Mouse (Mus musculus) ovary, postnatal 10 days (tissue): ENCODE measurements around the gene Cnst.

Source experiments
- DNase-seq: peaks from one replicate; pipeline ENCODE4 v3.0.0; 2022; ENCODE audit warnings: low spot score

Cnst gene

DNA sequence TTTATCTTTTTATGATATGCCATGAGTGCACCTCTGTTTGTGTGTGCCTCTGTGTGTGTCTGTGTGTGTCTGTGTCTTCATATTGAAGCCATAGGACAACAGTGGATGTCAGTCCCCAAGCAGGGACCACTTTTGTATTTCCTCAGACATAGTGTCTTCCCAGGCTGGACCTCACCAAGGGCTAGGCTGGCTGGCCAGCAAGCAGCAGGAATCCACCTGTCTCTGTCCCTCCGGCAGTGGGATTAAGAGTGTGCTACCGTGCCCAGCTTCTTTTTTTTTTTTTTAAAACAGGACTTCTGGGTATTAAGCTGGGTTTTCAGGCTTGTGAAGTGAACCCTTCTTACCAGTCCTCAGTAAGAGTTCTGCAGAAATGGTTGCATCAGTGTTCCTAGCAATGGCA lies 46.0 kb downstream of the Cnst start:
- no peak for DNase-seq

DNA sequence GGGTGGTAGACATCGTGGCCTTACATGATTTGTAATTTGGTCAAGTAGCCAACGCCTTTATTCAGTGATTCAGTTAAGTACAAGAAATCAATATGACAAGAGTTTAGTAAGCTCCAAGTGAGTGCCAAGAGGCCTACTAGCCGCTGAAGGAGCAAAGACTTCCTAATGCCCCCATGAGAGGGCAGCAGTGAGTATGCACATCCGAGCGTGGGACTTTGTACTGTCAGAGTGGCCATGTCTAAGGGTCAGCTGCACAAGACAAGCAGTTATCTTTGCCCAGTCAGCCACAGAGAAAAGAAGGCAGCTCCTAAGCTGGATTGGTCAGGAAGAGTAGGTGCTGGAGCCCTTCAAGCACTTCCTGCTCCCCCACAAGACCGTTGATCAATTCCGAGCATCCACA lies 46.8 kb downstream of the Cnst start:
- no peak for DNase-seq

DNA sequence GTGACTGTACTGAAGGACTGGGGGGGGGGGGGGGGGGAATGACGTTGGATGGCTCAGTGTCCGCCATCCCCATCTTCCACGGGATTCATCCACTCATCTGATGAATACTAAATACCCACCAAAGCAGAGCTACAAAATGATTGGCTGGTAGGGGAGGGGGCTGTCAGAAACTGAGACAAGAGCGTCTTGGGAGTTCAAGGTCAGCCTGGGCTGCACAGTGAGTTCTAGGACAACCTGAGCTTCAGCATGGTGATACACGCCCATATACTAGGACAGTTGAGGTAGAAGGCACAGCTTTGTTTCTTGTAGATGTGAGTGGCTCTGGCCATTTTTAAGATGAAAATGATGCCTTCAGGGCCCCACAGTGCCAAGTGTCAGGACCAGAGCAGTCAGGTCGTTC lies 52.2 kb downstream of the Cnst start:
- DNase-seq, result no peak

DNA sequence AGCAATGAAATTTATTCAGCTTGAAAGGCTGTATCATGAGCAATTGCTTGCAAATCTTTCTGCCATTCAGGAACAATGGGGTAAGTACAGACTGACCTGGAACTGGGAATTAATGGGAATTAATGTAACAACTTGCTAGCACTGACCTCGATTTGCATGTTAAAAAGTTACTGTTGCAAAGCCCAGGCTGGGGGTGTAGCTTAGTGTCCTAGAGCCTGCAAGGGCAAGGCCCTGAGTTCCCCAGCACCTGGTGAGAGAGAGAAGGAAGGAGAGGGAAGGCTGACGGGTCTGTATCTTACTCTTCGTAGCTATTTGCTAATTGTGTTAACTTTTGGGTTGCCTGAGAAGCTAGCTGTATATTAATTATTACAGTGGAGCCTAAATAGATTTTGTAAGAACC lies 58.4 kb downstream of the Cnst start:
- DNase-seq, result no peak

DNA sequence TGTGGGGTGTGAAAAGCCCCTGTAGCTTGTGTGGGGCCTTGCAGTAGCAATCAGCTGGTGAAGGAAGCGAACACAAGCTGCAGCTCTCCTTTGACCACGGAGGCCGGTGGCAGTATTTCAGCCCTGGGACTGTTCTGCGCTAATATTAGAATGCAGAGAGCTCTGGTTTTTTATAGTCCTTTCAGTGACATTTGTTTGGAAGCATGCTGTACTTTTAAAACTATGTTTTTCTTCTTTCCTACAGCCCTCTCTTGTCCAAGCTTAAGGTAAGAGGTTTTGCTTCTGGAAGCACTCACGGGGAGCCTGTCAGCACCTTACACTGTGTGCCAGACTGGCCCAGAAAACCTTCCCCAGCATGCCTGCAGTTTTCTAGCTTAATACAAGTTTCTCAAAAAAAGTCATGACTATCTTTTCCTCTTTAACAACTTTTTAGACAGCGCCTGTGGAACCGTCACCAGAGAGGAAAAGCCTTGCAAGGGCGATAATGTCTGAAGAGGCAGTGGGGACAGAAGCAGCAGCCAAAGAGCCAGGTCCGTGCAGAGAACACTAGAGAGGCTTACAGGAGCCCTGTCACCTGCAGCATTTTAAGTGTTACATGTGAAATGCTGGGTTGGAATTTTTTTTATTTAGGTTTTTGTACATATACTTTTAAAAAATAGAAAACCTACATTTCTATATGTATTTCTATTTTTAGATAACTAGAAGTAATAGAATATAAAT lies 60.0 kb downstream of the Cnst start:
- DNase-seq, result no peak

DNA sequence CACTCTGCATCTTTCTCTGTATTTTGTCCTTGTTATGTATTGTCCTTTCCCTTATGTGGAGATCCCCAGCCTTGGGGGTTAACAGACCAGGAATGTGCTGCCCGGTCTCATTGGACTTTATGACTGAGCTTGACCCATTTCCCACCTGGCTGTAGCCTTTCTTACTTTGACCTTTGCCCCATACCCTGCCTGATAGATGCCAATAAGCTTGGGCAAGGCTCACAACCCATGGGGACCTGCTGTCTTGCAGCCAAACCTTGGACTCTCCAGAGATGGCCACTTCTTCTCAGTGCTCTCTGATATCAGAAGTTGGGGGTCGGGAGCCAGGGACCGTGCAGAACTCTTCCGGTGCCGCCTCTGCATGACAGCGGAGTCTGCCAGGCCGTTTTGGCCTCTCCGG lies 62.4 kb downstream of the Cnst start:
- no peak for DNase-seq

DNA sequence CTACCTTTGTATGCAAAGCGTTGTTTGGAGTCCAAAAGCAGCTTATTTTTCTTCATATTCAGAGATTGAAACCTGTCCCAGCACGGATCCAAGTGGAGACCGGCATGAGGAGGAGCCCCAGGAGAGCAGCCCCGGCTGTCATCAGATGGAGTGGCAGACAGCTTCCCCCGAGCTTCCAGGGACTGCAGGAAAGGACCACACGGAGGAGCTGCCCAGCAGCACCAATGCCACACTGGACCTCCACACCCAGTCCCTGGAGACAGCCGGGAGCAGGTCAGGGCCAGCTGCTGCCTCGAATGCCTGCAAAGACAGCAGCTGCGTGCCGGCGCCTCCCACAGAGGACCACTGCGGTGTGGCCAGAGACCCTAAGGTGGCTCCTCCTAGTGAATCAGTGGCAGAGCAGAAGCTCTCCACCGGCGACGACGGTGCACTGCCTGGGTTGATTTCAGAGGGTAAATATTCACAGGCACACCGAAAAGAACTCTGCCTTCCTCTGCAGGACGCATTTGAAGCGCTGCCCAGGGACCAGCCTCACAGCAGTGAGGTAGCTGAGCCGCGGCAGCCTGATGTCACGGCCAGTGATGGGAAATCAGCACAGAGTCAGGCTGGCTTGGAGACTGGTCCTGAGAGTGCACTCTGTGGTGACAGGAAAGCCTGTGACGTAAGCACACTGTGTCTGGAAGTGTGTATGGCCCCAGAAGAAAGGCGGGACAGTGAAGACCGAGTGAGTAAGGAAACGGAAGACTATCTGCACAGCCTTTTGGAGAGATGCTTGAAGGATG lies 63.7 kb downstream of the Cnst start:
- no peak for DNase-seq

DNA sequence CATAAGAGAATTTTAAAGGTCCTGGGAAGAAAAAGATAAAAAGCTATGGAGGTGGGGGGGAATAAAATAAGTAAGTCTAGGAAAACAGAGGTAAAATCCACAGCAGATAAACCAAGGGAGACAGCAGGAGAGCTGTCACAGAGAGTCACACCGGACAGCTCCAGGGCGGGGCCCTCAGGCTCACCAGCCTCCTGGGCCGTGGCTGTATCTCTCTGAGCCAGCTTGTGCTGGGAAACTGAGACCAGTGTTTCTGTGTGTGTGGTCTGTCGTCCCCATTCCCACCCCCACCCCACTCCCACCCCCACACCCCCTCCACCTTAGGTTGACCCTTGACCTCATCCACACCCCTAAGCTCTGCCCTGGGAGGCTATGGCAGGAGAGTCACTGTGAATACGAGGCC lies 65.0 kb downstream of the Cnst start:
- no peak for DNase-seq

DNA sequence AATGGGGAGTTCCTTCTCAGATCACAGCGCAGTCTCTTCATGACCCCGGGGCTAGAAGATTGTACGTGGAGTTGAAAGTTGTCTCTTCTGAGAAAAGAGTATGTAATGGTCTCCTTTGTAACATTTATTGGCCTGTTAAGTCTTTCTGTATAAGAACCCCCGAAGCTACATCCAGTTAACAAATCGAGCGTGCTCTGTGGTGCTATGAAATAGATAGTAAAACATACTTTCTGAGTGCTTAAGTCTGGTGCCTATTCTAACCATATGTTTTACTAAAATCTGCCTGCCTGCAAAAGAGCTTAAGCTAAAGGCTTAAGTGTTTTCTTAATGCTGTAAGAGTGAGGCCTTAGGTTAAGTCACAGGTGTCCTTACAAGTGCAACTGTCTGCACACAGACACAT lies 66.2 kb downstream of the Cnst start:
- DNase-seq, result no peak

DNA sequence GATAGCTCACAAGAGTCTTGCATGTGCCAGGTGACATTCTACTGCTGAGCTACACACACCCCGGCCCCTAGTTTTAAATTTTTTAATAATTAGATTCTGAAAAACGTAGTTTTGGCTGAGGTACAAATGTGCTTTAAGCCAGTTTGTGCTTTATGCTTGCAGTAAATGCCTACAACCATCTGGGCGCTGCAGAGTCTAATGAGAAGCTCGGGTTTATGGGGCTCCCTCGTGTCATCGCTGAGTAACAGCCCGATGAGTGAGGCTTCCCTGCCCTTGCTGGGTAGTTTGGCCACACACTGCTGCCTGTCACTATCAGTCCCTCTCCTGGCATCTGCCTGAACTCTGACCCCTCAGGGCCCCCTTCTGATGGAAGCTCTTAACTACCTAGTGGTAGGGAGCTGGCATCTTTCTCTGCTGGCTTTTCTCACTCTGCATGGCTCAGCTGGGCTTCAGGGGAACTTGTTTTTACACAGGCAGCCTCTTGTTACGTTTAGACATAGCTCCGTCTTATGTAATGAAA lies 66.9 kb downstream of the Cnst start:
- DNase-seq, result no peak

DNA sequence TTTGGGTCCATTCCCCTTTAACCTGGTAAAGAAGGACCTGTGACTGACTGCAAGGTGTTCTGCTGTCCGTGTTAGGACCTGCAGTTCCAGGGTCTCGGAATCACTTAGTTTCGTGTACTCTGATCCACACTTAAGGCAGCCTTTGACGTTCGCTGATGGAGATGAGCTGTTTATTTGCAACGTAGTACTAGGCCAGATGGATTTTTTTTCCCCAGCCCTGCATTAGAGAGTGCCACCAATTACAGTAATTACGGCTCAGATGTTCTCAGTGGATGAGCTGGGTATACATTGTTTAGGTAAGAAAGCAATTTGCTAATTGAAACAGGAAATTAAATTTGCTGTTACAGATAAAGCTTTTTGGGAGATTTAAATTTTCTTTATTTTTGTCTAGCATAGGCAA lies 71.3 kb downstream of the Cnst start:
- DNase-seq, result no peak

DNA sequence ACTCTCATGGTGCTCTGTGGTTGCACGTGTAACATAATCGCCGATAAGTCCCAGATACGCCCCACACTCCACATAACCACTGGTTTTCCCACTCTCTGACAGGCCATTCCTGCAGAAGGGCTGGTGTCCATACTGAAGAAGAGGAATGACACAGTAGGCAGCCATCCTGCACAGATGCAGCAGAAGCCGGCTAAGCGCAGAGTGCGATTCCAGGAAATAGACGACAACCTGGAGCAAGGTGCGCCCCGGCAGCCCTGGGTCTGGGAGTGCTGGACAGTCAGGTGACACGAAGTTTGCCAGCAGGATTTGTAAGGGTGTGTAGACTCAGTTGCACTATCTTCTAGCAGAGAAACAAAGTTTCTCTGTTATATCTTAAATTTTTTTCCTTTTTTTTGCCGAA lies 76.5 kb downstream of the Cnst start:
- no peak for DNase-seq

DNA sequence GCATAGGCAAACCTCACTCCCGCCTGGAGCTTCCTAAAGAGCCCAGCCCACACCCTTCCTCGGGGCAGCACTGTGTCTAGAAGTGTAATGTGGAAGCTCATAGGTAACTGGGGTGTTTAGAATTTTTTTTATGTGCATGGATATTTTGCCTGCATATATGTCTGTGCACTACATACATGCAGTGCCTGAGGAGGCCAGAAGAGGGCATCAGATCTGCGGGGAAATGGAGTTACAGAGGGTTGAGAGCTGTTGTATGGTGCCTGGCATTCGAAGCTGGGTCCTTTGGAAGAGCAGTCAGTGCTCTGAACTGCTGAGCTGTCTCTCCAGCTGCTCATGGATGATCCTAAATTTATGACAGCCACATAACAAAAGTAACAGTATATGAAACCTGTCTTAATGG lies 77.5 kb downstream of the Cnst start:
- DNase-seq, result no peak

DNA sequence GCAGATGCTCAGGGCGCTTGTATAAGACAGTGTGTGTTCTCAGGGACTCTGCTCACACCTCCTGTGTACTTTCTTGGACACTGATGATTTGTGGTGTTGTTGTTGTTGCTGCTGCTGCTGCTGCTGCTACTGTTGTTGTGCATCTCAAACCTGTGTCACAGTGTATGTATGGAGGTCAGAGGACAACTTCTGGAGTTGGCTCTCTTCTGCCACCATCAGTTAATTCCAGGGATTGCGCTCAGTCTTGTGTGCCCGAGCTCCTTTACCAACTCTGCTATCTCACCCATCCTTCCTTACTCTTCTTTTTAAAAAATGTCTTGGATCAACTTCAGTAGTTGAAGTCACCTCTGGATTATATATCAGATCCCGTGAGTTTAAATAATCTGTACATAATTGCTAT lies 78.2 kb downstream of the Cnst start:
- no peak for DNase-seq

DNA sequence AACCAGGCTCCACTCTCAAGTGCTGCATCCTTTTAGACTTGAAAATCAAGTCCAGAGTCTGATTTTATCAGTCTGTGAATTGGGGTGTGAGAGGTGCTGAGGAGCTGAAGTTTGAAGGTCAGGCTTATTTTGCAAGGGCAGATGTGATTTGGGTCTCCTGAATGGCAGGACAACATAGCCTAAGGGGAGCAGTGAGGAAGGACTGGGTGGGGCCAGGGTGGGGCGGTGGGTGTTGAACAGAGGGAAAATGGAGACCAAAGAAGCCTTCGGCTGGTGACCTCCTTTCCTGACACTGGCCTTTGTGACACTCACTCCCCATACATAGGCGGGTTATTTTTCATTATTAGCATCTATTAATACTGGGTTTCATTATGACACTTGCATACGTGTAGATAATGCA lies 81.7 kb downstream of the Cnst start:
- DNase-seq, result no peak

DNA sequence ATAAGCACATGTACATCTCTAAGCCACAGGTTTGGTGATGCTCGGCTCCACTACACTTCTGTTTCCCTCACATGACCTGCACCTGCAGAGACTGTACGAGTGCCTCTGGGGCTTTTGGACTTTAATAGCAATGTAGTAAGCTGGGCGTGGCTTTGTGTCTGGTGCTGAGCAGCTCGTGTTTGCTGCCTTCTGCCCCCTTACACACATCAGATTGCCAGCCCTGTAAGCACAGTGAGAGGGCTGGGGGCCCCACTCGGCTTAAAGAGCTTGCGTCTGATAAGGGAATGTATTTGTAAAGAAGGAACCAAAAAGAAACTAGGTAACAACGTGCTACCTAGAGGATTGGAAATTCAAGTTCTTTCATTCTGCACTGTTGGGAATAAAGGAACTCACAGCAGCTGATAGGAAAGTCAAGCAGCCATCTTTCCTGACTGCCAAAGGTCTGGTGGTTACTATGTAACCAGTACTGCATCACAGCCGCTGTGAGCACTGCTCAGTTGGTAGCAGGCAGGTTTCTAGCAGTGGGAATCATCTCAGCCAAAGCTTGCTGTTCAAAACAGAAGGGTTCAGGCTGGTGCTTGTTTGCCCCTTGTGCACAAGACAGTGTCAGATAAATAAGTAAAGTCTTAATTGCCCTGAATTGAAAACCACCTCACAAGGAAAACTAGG lies 82.4 kb downstream of the Cnst start:
- DNase-seq, result no peak

DNA sequence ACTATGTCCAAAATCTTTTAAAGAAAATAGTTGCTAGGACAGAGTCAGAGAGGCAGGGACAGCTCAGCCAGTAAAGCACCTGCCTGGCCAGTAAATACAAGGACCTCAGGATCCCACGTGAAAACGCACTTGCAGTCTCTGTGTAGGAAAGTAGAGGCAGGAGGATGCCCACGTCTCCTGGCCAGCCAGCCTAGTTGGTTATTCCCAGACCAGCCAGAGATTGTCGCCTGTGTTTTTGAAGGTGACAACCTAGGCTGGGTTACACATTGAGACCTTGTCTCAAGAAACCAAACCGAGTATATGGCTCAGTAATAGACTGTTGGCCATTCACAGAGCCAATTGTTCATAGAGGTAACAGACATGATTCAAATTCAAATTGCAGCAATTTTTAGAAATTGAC lies 83.1 kb downstream of the Cnst start:
- DNase-seq, result no peak

DNA sequence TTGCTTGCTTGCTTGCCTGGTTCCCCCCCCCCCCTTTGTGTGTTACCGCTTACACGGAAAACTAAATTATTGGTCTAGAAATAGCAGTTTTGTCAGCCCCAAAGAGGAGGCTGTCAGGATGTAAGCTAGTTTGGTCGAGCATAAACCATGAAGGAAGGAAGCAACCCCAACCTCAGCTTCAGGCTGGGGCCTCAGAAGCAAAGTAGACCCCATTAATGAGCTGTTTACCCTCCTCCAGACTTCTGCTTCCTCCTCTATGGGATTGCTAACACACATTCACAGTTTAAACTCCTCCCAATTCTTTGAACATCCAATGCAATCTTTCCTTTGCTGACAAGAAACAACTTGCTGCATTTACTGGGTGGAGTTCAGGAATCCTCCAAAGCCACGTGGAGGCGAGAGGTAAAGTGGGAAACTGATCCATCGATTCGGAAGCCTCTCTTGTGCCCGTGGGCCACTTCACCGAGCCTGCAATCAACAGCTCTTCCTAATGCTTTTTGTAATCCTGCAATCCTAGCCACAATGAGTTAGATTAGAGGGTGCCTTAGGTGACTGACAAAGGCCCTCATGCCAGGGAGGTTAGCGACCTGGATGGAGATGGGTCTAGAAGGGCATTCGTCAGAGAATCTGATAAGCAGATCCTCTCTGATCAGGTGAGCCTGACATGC lies 86.7 kb downstream of the Cnst start:
- no peak for DNase-seq

DNA sequence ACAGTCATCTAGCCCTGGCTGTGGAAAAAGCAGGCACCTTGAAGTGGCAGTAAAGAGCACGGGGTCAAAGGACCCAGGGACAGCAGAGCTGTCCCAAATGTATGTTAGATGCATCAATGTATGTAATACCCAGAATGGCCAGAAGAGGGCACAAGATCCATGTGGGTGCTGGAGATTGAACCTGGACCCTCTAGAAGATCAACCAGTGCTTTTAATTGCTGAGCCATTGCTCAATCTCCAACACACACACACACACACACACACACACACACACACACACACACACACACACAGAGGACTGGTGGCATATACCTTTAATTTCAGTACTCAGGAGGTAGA lies 87.2 kb downstream of the Cnst start:
- DNase-seq, result no peak

DNA sequence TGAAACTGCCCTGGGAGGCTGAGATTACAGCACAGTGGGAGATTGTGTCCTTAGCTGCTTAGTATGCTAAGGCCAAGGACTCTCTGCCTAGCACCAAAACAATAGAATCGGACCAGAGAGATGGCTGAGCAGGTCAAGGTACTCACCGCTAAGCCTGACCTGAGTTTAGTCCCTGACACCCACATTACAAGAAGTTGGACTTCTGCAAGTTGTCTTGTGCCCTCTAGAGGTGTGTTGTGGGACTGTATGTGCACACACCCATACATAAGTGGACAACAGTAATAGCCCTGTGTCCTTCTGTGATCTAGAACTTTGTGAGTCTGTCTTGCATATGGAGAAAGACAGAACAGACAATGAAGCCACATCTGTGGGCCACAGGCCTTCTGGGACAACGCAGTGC lies 88.0 kb downstream of the Cnst start:
- DNase-seq, result no peak

DNA sequence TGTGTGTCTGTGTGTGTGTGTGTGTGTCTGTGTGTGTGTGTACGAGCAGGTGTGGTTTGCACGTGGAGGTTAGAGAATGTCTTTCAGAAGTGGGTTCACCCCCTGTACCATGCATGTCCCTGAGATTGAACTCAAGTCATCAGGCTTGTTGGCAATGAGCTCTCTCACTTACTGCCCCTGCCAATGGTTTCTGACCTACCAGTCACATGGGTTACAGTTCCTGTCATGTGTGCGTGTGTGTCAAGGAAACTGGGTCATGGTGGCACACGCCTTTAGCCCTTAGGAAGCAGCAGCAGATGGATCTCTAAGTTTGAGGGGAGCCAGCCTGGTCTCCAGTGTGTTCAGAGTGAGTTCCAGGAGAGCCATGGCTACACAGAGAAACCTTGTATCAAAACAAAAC lies 96.6 kb downstream of the Cnst start:
- DNase-seq, result no peak

DNA sequence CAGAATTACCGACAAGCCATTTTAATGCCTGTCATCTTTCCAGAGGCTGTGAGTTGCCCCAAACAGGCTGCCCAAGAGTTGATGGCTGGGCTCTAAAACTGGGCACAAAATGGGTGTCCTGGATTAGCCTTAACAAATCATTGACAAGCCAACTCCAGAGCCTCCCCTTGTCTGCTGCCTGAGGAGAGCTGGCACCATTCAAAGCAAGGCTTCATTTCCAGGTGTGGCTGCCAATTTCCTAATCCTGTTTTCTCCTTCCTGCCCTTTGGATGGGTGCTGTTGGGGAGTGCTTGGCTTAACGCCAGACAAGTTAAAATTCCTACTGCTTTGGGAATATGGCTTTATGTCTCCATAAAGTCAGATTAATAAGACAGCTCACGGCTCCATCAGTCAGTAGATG lies 98.0 kb downstream of the Cnst start:
- DNase-seq, result no peak
